Mouse (Mus musculus) ES-Bruce4 (cell line): ENCODE measurements around the gene Zfc3h1. TPM values are rescaled to one million over a fixed set of nuclear protein-coding genes. Genes with fewer than 3 reads are reported as not detected.

ENCODE experiments used
- H3K27ac ChIP-seq: 2 replicates; pipeline ENCODE4 v1.5.1; 2012; ENCODE audit warnings: low read length, inconsistent platforms; ENCODE audit not compliant: insufficient read depth
- H3K27me3 ChIP-seq: 2 replicates; pipeline ENCODE4 v1.6.1; 2012; ENCODE audit warnings: mild to moderate bottlenecking, low read length, inconsistent platforms; ENCODE audit not compliant: control insufficient read depth, poor library complexity, insufficient read depth, severe bottlenecking
- H3K36me3 ChIP-seq: 2 replicates; pipeline ENCODE4 v1.6.1; 2012; ENCODE audit warnings: inconsistent platforms, mild to moderate bottlenecking, low read length, moderate library complexity; ENCODE audit not compliant: control insufficient read depth, poor library complexity, insufficient read depth, severe bottlenecking
- H3K4me1 ChIP-seq: one replicate; pipeline ENCODE4 v1.8.1; 2011; ENCODE audit warnings: low read length; ENCODE audit not compliant: control insufficient read depth, insufficient read depth
- H3K4me3 ChIP-seq: 2 replicates; pipeline ENCODE4 v1.5.1; 2011; ENCODE audit warnings: low read depth, mild to moderate bottlenecking, low read length
- H3K9ac ChIP-seq: 2 replicates; pipeline ENCODE4 v1.6.1; 2012; ENCODE audit warnings: low read depth, mild to moderate bottlenecking, inconsistent platforms; ENCODE audit not compliant: poor library complexity, severe bottlenecking
- H3K9me3 ChIP-seq: replicated peaks from 2 replicates; pipeline ENCODE4 v1.6.1; 2012; ENCODE audit warnings: mild to moderate bottlenecking, low read length, inconsistent platforms; ENCODE audit not compliant: control insufficient read depth, poor library complexity, insufficient read depth, severe bottlenecking
- CTCF ChIP-seq: IDR thresholded peaks from one replicate; pipeline ENCODE4 v1.8.1; 2011; ENCODE audit warnings: low read depth, low read length
- EP300 ChIP-seq: IDR thresholded peaks from 2 replicates; pipeline ENCODE4 v1.6.1; 2011; ENCODE audit warnings: low read depth, low read length; ENCODE audit not compliant: insufficient read depth
- POLR2A ChIP-seq: IDR thresholded peaks from one replicate; pipeline ENCODE4 v1.8.1; 2011; ENCODE audit warnings: low read length; ENCODE audit not compliant: insufficient read depth
- polyA plus RNA-seq: library from polyadenylated mRNA; stranded (reverse); fragments of >200 nt; gene quantifications from 2 replicates; pipeline ENCODE4 v1.2.4, GENCODE M21; 2011; ENCODE audit warnings: low read depth; ENCODE audit not compliant: missing spikeins, insufficient read depth, insufficient read length

The Zfc3h1 gene
- polyA plus RNA-seq, 1 experiment, result 100 TPM

DNA sequence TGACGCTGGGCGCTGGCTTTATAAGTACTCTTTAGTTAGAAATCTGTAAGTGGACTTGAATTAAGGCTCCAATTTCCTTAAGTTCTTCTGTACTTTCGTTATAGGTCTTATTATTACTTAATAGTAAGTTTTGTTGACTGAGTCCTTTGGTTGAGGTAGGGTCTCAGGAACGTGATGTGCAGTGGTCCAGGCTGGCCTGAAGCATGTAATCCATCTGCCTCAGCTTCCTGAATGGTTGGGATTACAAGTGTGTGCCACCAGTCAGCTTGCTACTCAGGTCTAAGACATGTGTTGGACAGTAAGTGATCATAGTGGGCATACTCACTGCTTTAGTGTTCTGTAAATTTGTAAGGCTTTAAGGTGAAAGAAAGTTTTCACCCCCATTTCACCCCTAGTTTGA lies 6.3 kb downstream of the Zfc3h1 start:
- Histone ChIP-seq H3K9ac (no peak overlapping the region), H3K36me3 (peaks cover 48% of the 10 kb centered on the region), H3K4me1 (no peaks in the 10 kb centered on the region), H3K4me3 (no peak overlapping the region), H3K27me3 (no peaks in the 10 kb centered on the region), H3K27ac (no peak overlapping the region), H3K9me3 (no peaks in the 10 kb centered on the region)
- TF ChIP-seq EP300 (no peak), CTCF (no peak), POLR2A (no peak)

DNA sequence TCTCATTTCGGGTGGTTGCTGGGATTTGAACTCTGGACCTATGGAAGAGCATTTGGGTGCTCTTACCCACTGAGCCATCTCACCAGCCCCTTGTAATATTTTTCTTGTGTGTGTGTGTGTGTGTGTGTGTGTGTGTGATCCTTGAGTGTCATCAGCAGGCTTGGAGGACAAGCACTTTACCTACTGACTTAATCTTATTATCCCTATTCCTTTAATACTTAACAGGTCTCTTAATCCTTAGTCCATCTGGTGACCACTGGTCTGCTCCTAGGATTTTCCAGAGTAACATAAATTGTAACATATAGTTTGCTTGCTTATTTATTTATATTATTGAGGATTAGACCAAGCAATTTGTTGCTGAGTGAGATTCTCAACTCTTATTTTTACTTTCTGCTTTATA lies 7.1 kb downstream of the Zfc3h1 start:
- no peak overlapping the region for H3K27ac ChIP-seq
- H3K9ac ChIP-seq, result no peak overlapping the region
- H3K4me1 ChIP-seq, result no peaks in the 10 kb centered on the region
- no peak for TF ChIP-seq CTCF
- TF ChIP-seq POLR2A, result no peak
- TF ChIP-seq EP300, result no peak
- no peaks in the 10 kb centered on the region for H3K27me3 ChIP-seq
- no peak overlapping the region for H3K4me3 ChIP-seq
- H3K9me3 ChIP-seq, result no peaks in the 10 kb centered on the region
- H3K36me3 ChIP-seq, result peaks cover 48% of the 10 kb centered on the region

DNA sequence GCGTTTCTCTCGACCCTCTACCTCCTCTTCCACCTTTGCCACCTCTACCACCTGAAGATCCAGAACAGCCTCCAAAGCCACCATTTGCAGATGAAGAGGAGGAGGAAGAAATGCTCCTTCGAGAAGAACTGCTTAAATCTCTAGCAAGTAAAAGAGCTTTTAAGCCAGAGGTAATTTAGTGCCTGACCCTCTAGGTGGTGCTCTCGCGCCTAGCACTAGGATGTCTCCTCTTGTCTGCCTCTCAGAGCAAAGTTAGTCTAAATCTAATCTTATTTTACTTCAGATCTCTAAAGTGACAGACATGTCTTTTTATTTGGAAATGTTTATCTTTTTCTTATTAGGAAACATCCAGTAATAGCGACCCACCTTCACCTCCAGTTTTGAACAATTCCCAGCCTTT lies 21.6 kb downstream of the Zfc3h1 start:
- Histone ChIP-seq H3K4me3 (no peak overlapping the region), H3K9ac (no peak overlapping the region), H3K27ac (no peak overlapping the region), H3K4me1 (no peaks in the 10 kb centered on the region), H3K9me3 (no peaks in the 10 kb centered on the region), H3K36me3 (peaks cover 53% of the 10 kb centered on the region), H3K27me3 (no peaks in the 10 kb centered on the region)
- TF ChIP-seq POLR2A (no peak), CTCF (peak; percentile 55)

DNA sequence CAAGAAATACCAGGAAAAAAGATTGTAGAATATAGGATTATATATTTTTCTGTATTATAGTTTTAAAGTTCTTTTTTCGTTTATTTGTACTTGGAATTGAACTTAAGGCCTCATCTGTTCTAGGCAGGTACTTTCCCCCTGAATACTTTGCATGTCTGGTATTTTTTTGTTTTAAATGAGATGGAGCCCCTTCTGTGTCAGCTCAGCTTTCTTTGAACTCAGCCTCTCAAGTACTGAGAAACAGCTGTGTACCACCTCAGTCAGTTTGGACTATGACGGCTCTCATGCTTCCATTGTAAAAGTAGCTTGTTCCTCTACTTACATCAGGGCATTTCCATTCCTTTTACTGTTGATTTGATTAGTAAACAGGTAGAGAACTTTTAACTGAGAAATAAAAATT lies 28.7 kb downstream of the Zfc3h1 start:
- no peak overlapping the region for H3K9ac ChIP-seq
- peaks cover 10% of the 10 kb centered on the region for H3K9me3 ChIP-seq
- H3K4me3 ChIP-seq, result no peak overlapping the region
- no peaks in the 10 kb centered on the region for H3K27me3 ChIP-seq
- peaks cover 75% of the 10 kb centered on the region for H3K36me3 ChIP-seq
- no peaks in the 10 kb centered on the region for H3K4me1 ChIP-seq
- no peak for TF ChIP-seq POLR2A
- no peak for TF ChIP-seq EP300
- no peak for TF ChIP-seq CTCF
- no peak overlapping the region for H3K27ac ChIP-seq

DNA sequence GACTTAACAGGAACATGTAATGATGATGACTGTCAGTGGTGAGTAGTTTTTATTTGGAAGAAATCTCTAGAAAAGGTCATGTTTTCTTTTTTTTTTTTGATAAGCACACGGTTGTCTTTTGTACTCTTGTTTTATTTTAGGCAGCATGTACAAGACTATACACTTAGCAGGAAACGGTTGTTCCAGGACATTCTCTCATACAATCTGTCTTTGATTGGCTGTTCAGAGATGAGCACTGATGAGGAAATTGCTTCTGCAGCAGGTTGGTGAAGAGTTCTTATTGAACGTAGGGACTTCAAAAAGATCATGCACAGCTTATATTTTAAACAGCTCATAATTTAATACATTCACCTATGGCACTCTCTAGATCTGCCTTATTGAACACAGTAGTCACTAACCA lies 29.3 kb downstream of the Zfc3h1 start:
- H3K27me3 ChIP-seq, result no peaks in the 10 kb centered on the region
- TF ChIP-seq EP300, result no peak
- no peak for TF ChIP-seq CTCF
- no peak overlapping the region for H3K9ac ChIP-seq
- no peak overlapping the region for H3K4me3 ChIP-seq
- H3K27ac ChIP-seq, result no peak overlapping the region
- peaks cover 73% of the 10 kb centered on the region for H3K36me3 ChIP-seq
- H3K9me3 ChIP-seq, result peaks cover 10% of the 10 kb centered on the region
- H3K4me1 ChIP-seq, result no peaks in the 10 kb centered on the region

DNA sequence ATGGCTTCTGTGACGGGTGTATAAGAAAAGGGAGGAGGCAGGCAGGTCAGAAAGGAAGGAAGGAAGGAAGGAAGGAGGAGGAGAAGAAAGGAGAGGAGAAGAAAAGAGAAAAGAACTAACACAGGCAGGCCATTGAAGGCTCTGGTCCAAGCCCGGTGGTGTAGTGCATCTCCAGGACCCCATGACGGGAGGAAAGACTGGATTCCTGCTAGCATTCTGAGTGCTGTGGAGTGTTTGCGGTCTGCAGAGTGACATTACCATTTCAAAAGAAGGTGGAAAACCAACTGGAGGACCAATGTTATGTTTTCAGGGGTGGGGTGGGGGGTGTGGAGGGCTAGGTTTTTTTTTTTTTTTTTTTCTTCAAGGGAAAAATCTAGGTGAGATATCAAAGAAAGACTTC lies 37.2 kb downstream of the Zfc3h1 start:
- Histone ChIP-seq H3K27me3 (no peaks in the 10 kb centered on the region), H3K27ac (no peak overlapping the region), H3K36me3 (peaks cover 45% of the 10 kb centered on the region), H3K4me3 (no peak overlapping the region), H3K4me1 (no peaks in the 10 kb centered on the region), H3K9ac (no peak overlapping the region), H3K9me3 (no peaks in the 10 kb centered on the region)
- TF ChIP-seq POLR2A, result no peak
- TF ChIP-seq EP300, result no peak
- no peak for TF ChIP-seq CTCF

DNA sequence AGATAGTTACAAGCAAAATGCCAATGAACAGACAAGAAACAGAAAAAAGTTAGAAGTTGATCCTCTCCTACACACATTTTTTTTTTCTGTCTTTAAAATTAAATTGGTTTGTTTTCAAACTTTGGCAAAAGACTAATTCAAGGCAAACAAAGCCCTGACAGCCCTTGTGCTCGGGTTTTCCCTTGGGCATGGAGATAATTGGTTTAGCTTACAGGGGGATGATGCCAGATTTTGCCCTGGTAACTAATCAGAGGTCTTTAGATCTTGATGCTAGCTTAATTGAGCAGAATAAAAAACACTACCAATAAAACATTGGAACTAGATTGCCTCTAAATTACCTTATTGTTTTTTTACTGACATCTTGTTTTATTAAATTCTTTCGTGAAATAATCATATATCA lies 40.6 kb downstream of the Zfc3h1 start:
- H3K9me3 ChIP-seq, result no peaks in the 10 kb centered on the region
- no peak for TF ChIP-seq EP300
- TF ChIP-seq POLR2A, result no peak
- no peak for TF ChIP-seq CTCF
- no peaks in the 10 kb centered on the region for H3K27me3 ChIP-seq

More for the DNA sequence above, 40.6 kb downstream of the Zfc3h1 start:
- Histone ChIP-seq H3K9ac (no peak overlapping the region), H3K4me3 (no peak overlapping the region), H3K36me3 (peaks cover 45% of the 10 kb centered on the region), H3K4me1 (no peaks in the 10 kb centered on the region), H3K27ac (no peak overlapping the region)
